Mouse (Mus musculus) 3134 (cell line): ENCODE data around the gene Tmem245.
"Not testable (repeated sequence)": the region's sequence is repeated elsewhere in the genome, so short reads cannot be mapped to it uniquely, and the experiment has no call there.

Experiments
- DNase-seq: peaks from one replicate; pipeline ENCODE4 v3.0.0-alpha.2; 2011; ENCODE audit warnings: low spot score; ENCODE audit not compliant: insufficient read length; ENCODE audit errors: extremely low read depth

Tmem245 gene

GRCm38 (mm10) chr4:56930312-56930711, 16.9 kb downstream of the Tmem245 start:
- DNase-seq: no peak

- DNase-seq: no peak
Observed at GRCm38 (mm10) chr4:56926971-56927370, 20.3 kb downstream of the Tmem245 start.

GRCm38 (mm10) chr4:56922229-56922628, 25.0 kb downstream of the Tmem245 start:
- DNase-seq: no peak

GRCm38 (mm10) chr4:56915732-56916325, 31.4 kb downstream of the Tmem245 start:
- no peak for DNase-seq

- DNase-seq: no peak
Observed at GRCm38 (mm10) chr4:56914761-56915160, 32.5 kb downstream of the Tmem245 start.

GRCm38 (mm10) chr4:56914338-56914737, 32.9 kb downstream of the Tmem245 start:
- DNase-seq: no peak

GRCm38 (mm10) chr4:56912382-56913001, 34.7 kb downstream of the Tmem245 start:
- DNase-seq: no peak

GRCm38 (mm10) chr4:56909568-56909967, 37.7 kb downstream of the Tmem245 start:
- no peak for DNase-seq

- DNase-seq: no peak
Observed at GRCm38 (mm10) chr4:56907671-56908070, 39.6 kb downstream of the Tmem245 start.

GRCm38 (mm10) chr4:56906926-56907325, 40.3 kb downstream of the Tmem245 start:
- no peak for DNase-seq

- no peak for DNase-seq
Observed at GRCm38 (mm10) chr4:56905507-56905906, 41.7 kb downstream of the Tmem245 start.

- DNase-seq: no peak
Observed at GRCm38 (mm10) chr4:56901671-56902070, 45.6 kb downstream of the Tmem245 start.

GRCm38 (mm10) chr4:56899216-56899615, 48.0 kb downstream of the Tmem245 start:
- DNase-seq: no peak

GRCm38 (mm10) chr4:56897511-56897910, 49.7 kb downstream of the Tmem245 start:
- no peak for DNase-seq

- no peak for DNase-seq
Observed at GRCm38 (mm10) chr4:56894196-56894595, 53.0 kb downstream of the Tmem245 start.

- DNase-seq: no peak
Observed at GRCm38 (mm10) chr4:56892501-56893115, 54.6 kb downstream of the Tmem245 start.

- DNase-seq: no peak
Observed at GRCm38 (mm10) chr4:56888483-56888882, 58.8 kb downstream of the Tmem245 start.

GRCm38 (mm10) chr4:56886286-56886979, 60.8 kb downstream of the Tmem245 start:
- no peak for DNase-seq

GRCm38 (mm10) chr4:56880036-56880703, 67.1 kb downstream of the Tmem245 start:
- DNase-seq: no peak

GRCm38 (mm10) chr4:56878971-56879370, 68.3 kb downstream of the Tmem245 start:
- DNase-seq: no peak

GRCm38 (mm10) chr4:56870541-56870940, 76.7 kb downstream of the Tmem245 start:
- not testable (repeated sequence) for DNase-seq
